Mouse (Mus musculus) hindbrain, embryonic 11.5 days (tissue): ENCODE measurements around the gene Smug1. TPM values are rescaled to one million over a fixed set of nuclear protein-coding genes. Genes with fewer than 3 reads are reported as not detected.
A peak's percentile ranks its signal among the peaks of the same experiment; 100 is the strongest.

ENCODE experiments used
- ATAC-seq: fragments of 200-750 bp; cut with Nextera tagmentation; 2 replicates; pipeline ENCODE4 v1.8.0; 2017; ENCODE audit warnings: mild to moderate bottlenecking, moderate TSS enrichment, moderate library complexity; ENCODE audit not compliant: low FRiP score
- DNase-seq: peaks from one replicate; pipeline ENCODE4 v3.0.0-alpha.2; 2015; ENCODE audit warnings: low spot score
- H3K27ac ChIP-seq: fragments of 300-500 bp; sonication (generic); 2 replicates; pipeline ENCODE4 v1.5.1; 2014; ENCODE audit warnings: mild to moderate bottlenecking, low read depth, low read length
- H3K27me3 ChIP-seq: fragments of 300-500 bp; sonication (generic); 2 replicates; pipeline ENCODE4 v1.6.1; 2014; ENCODE audit warnings: mild to moderate bottlenecking, low read length, moderate library complexity, mixed read lengths; ENCODE audit not compliant: control insufficient read depth, insufficient read depth
- H3K36me3 ChIP-seq: fragments of 300-500 bp; sonication (generic); 2 replicates; pipeline ENCODE4 v1.6.1; 2014; ENCODE audit warnings: mild to moderate bottlenecking, low read length, moderate library complexity, mixed read lengths; ENCODE audit not compliant: control insufficient read depth, insufficient read depth
- H3K4me1 ChIP-seq: fragments of 300-500 bp; sonication (generic); replicated peaks from 2 replicates; pipeline ENCODE4 v1.6.1; 2014; ENCODE audit warnings: low read length, mixed read lengths; ENCODE audit not compliant: control insufficient read depth, insufficient read depth
- H3K4me2 ChIP-seq: fragments of 300-500 bp; sonication (generic); replicated peaks from 2 replicates; pipeline ENCODE4 v1.6.1; 2014; ENCODE audit warnings: mild to moderate bottlenecking, low read depth, low read length
- H3K4me3 ChIP-seq: fragments of 300-500 bp; sonication (generic); 2 replicates; pipeline ENCODE4 v1.5.1; 2014; ENCODE audit warnings: low read depth, low read length
- H3K9ac ChIP-seq: fragments of 300-500 bp; sonication (generic); 2 replicates; pipeline ENCODE4 v1.6.1; 2014; ENCODE audit warnings: low read depth, low read length
- H3K9me3 ChIP-seq: fragments of 300-500 bp; sonication (generic); 2 replicates; pipeline ENCODE4 v1.6.1; 2016; ENCODE audit warnings: low read length; ENCODE audit not compliant: control insufficient read depth
- WGBS: fragments of 180-500 bp; shearing (Covaris S2); extraction: QIAGEN DNeasy Blood & Tissue Kit; methylation state at CpG from one replicate; pipeline ENCODE4 v1.1.7; 2014; 5-methylcytosine and 5-hydroxymethylcytosine counted together
- polyA plus RNA-seq: library from polyadenylated mRNA; unstranded; fragments of >200 nt; fragmentation: Nextera tagmentation; extraction: Ambion mirVana; gene quantifications from 2 replicates; pipeline ENCODE4 v1.2.1, GENCODE M21; 2014

Smug1 gene
- polyA plus RNA-seq, 1 experiment from 2014 or later: 23.9 TPM

GRCm38 (mm10) chr15:103193606-103194005 lies 26.7 kb upstream of the Smug1 start:
- H3K36me3 ChIP-seq: peaks cover 10% of the 10 kb centered on the region; the same call in 1 of the 2 replicates
- H3K4me3 ChIP-seq: no peak overlapping the region
- no peaks in the 10 kb centered on the region for H3K4me1 ChIP-seq
- DNase-seq (no peak), ATAC-seq (no peak)
- no peak overlapping the region for H3K4me2 ChIP-seq
- H3K27me3 ChIP-seq: no peaks in the 10 kb centered on the region
- WGBS: 89% methylated on average over 2 of the region's 2 CpGs
- no peaks in the 10 kb centered on the region for H3K9me3 ChIP-seq
- no peak overlapping the region for H3K27ac ChIP-seq
- H3K9ac ChIP-seq: no peak overlapping the region

DNA sequence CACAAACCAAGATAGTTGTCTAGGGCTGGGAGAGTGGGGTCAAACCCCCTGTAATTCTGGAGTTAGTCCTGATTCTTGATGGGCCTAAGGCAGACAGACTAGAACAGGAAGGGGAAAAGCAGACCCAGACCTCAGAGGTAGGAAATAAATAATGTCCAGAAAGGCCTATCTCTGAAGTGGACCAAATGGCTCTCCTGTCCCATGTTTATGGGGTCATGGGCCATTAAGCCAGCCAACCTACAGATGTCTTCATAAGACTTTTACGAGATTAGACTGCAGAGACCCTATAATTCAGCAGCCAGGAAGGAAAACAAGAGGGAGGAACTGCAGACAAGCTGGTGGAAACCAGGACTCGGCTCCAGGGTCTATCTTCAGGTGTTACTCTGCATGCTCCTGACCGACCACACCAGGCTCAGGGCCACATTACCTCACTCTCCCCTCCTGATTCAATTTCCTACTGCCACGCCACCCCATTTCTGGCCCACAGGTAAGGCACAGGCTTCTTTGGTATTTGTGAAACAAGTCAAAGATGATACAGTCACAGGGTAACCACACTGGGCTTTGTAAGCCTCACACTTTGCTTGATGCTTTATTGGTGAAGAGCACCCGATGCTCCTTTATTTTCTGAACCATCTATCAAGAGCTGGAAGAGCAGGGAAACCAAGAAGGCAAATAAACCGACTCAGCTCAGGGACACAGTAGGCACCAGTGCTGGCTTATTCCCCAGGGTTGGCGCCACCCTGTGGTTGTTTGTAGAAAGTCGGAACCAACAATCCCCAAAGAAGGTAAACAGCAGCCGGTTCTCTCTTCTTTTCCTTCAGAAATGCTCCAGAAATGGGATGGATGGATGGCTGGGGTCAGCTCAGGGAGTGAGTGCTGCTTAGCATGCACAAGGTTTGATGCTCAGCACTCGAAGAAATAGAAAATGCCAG lies 23.9 kb upstream of the Smug1 start:
- Histone ChIP-seq H3K4me1 (no peaks in the 10 kb centered on the region), H3K4me3 (no peak overlapping the region), H3K9ac (no peak overlapping the region), H3K27me3 (no peaks in the 10 kb centered on the region), H3K9me3 (no peaks in the 10 kb centered on the region), H3K4me2 (no peak overlapping the region), H3K27ac (no peak overlapping the region), H3K36me3 (0 out of 2 replicates have a peak, but pooled peaks cover 5% of the 10 kb centered on the region)
- ATAC-seq (no peak), DNase-seq (peak; percentile 69)
- 67% methylated on average over 10 of the region's 10 CpGs for WGBS

DNA sequence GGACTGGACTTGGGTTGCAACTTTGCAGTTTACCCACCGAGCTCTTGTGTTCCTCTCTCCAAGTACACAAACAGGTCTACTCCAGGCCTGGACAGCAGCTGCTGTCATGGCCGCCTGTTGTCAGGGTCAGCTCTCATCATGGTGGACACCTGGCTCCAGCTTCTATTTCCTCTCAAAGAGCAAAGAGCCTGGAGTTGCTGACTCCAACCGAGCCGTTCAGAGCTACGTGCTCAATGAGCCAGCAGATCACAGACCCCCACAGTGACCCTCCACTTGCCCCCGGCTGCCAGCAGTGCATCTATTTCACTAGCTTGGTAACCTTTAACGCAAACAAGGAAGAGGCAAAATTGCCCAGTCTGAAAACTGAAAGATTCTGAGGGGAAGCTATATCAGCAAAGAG lies 23.2 kb upstream of the Smug1 start:
- no peaks in the 10 kb centered on the region for H3K4me1 ChIP-seq
- 0 out of 2 replicates have a peak, but pooled peaks cover 5% of the 10 kb centered on the region for H3K36me3 ChIP-seq
- H3K4me2 ChIP-seq: no peak overlapping the region
- no peaks in the 10 kb centered on the region for H3K9me3 ChIP-seq
- no peak for ATAC-seq
- H3K27me3 ChIP-seq: no peaks in the 10 kb centered on the region
- no peak overlapping the region for H3K4me3 ChIP-seq
- no peak overlapping the region for H3K27ac ChIP-seq
- DNase-seq: no peak
- H3K9ac ChIP-seq: no peak overlapping the region
- 79% methylated on average over 7 of the region's 7 CpGs for WGBS

DNA sequence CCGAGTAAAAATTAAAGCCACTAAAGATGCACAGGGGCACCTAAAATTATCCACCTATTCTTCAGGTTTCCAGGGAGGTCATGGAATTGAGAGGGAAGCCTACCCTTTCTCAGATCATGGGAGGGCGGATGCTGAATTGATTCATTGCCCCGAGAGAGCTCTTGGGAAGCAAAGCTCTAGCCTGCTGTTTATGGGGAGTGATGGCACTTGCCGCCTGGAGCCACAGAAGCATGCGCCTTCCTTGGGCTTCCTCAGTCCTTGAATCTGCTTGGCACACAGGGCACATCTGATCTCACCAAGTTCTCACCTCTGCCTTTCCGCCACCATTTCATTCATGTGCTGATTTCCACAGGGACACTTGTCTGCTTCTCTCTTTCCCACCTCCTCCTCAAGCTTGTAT lies 20.9 kb upstream of the Smug1 start:
- DNase-seq (no peak), ATAC-seq (no peak)
- no peak overlapping the region for H3K27ac ChIP-seq
- no peak overlapping the region for H3K9ac ChIP-seq
- WGBS: 77% methylated on average over 6 of the region's 6 CpGs
- no peaks in the 10 kb centered on the region for H3K9me3 ChIP-seq
- H3K4me2 ChIP-seq: no peak overlapping the region
- 0 out of 2 replicates have a peak, but pooled peaks cover 2% of the 10 kb centered on the region for H3K36me3 ChIP-seq
- H3K4me3 ChIP-seq: no peak overlapping the region
- peaks cover 3% of the 10 kb centered on the region for H3K4me1 ChIP-seq
- H3K27me3 ChIP-seq: peaks cover 8% of the 10 kb centered on the region; the same call in 1 of the 2 replicates

- H3K27ac ChIP-seq: no peak overlapping the region
Observed at GRCm38 (mm10) chr15:103185462-103186198, 18.7 kb upstream of the Smug1 start.

GRCm38 (mm10) chr15:103183651-103184610 lies 17.0 kb upstream of the Smug1 start:
- DNase-seq: peak; percentile 36
- H3K27me3 ChIP-seq: peaks cover 34% of the 10 kb centered on the region
- H3K9ac ChIP-seq: no peak overlapping the region
- no peaks in the 10 kb centered on the region for H3K36me3 ChIP-seq
- 12% methylated on average over 25 of the region's 25 CpGs for WGBS
- no peak overlapping the region for H3K4me3 ChIP-seq
- H3K27ac ChIP-seq: no peak overlapping the region
- no peaks in the 10 kb centered on the region for H3K9me3 ChIP-seq
- peaks cover 3% of the 10 kb centered on the region for H3K4me1 ChIP-seq
- peak; percentile 23; the same call in 1 of the 2 replicates for ATAC-seq
- H3K4me2 ChIP-seq: peak overlapping the region; percentile 36

More at GRCm38 (mm10) chr15:103185462-103186198, 18.7 kb upstream of the Smug1 start:
- Histone ChIP-seq H3K9ac (no peak overlapping the region), H3K27me3 (peaks cover 20% of the 10 kb centered on the region), H3K4me3 (no peak overlapping the region), H3K4me2 (no peak overlapping the region), H3K4me1 (peaks cover 3% of the 10 kb centered on the region), H3K9me3 (no peaks in the 10 kb centered on the region), H3K36me3 (no peaks in the 10 kb centered on the region)
- DNase-seq: peak; percentile 57
- 54% methylated on average over 19 of the region's 19 CpGs for WGBS
- no peak for ATAC-seq

- Histone ChIP-seq H3K36me3 (no peaks in the 10 kb centered on the region), H3K27me3 (peaks cover 42% of the 10 kb centered on the region), H3K4me2 (no peak overlapping the region; the same call in 1 of the 2 replicates), H3K9me3 (no peaks in the 10 kb centered on the region), H3K4me3 (no peak overlapping the region), H3K9ac (no peak overlapping the region), H3K27ac (no peak overlapping the region), H3K4me1 (peaks cover 3% of the 10 kb centered on the region)
- WGBS: 1% methylated on average over 21 of the region's 21 CpGs
- peak; percentile 84 for DNase-seq
- 0 out of 2 replicates have a peak, but pooled peaks have one; percentile 26 for ATAC-seq
Observed at GRCm38 (mm10) chr15:103183135-103183534, 16.2 kb upstream of the Smug1 start.
